Comparison of ENCODE assay signal across 19 mouse cellular contexts in the genomic region with DNA sequence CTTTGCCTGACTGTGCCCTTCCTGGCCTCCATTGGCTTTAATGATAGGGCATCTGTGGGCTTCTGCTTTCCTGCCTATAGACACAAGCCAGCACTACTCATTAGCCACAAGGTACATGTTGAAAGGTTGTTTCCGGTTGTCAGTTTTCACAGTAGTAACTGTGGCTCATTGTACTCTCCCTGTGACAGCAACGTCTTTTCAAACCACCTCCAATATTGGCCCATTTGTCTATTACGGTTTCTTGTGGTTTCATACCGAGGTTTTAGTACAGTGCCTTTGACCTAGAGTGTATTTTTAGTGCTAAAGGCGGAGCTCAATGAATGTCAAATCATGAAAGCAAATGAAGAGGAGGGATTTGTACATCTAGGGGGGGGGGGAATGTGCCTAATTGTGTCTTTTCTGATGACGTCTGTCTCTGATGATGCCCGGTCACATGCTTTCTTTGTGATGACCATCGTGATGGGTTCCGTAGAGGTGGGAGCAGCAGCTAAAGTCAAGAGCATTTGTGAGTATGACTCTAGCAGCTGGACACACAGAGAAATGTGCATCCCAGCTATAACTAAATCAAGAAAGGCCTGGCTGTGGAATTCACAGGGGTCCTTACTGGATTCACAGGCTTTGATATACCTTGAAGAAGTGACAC.
A peak's percentile ranks its signal among the peaks of the same experiment; 100 is the strongest.
DNase-seq lines count a peak whose midpoint lies in the region; ATAC-seq and TF ChIP-seq lines count a peak whose summit lies in the region.
"Had no signal": no experiment of that assay in that cellular context is flagged by ENCODE, and none has a peak within 500 bp of the region (broad histone marks: within the 10 kb centered on the region; RNA-seq: fewer than 3 reads in every experiment).

No protein-coding gene starts in this region.

- peaks cover 76% of the 10 kb centered on the region for H3K4me1 ChIP-seq in megakaryocyte, embryonic 14.5 days
- no peaks in the 10 kb centered on the region for H3K4me1 ChIP-seq in forebrain, postnatal 0 days (ENCODE audit: insufficient read depth)
- H3K4me1 ChIP-seq: forebrain, embryonic 15.5 days had no signal

- no peak for TF ChIP-seq CTCF in forebrain, postnatal 0 days (IDR thresholded peaks at IDR 0.05; ENCODE audit: low read depth)

- H3K27ac ChIP-seq in forebrain, postnatal 0 days (ENCODE audit: low read depth, low read length), result no peak overlapping the region
- H3K27ac ChIP-seq: forebrain, embryonic 15.5 days; heart, embryonic 15.5 days; limb, embryonic 12.5 days; liver, embryonic 14.5 days; midbrain, embryonic 12.5 days had no signal

- H3K4me3 ChIP-seq in megakaryocyte, embryonic 14.5 days (replicated peaks), result peak overlapping the region; percentile 25
- H3K4me3 ChIP-seq in forebrain, postnatal 0 days (ENCODE audit: low read depth, low read length), result no peak overlapping the region
- H3K4me3 ChIP-seq: erythroblast, embryonic 14.5 days; forebrain, embryonic 15.5 days; heart, embryonic 15.5 days; limb, embryonic 12.5 days; midbrain, embryonic 12.5 days; myocyte had no signal

- peak; percentile 55 to 60 for DNase-seq in spleen, postnatal 36 days (ENCODE audit: low spot score in 2 of 2)
- no peak for DNase-seq in spleen, postnatal 4 days (ENCODE audit: low spot score in 2 of 2)
- no peak for DNase-seq in heart, adult 9 months (ENCODE audit: low spot score in 2 of 2)
- DNase-seq in forebrain, postnatal 0 days, result no peak
- no peak for DNase-seq in layer of hippocampus, adult 18-20 months (ENCODE audit: low spot score in 2 of 2)
- DNase-seq: adrenal gland, postnatal 14 days; cerebellum, adult 2 months; right cerebral cortex, adult 18-20 months; spleen, adult 18-20 months; thymus, postnatal 36 days had no signal

- H3K9me3 ChIP-seq in megakaryocyte, embryonic 14.5 days, result no peaks in the 10 kb centered on the region
- no peaks in the 10 kb centered on the region for H3K9me3 ChIP-seq in forebrain, postnatal 0 days (ENCODE audit: low read length)
- H3K9me3 ChIP-seq: forebrain, embryonic 15.5 days; heart, embryonic 15.5 days; limb, embryonic 12.5 days; midbrain, embryonic 12.5 days had no signal

- peaks cover 75% of the 10 kb centered on the region for H3K36me3 ChIP-seq in megakaryocyte, embryonic 14.5 days (replicated peaks; ENCODE audit: low read length)
- H3K36me3 ChIP-seq in forebrain, postnatal 0 days (ENCODE audit: insufficient read depth), result no peaks in the 10 kb centered on the region
- H3K36me3 ChIP-seq: forebrain, embryonic 15.5 days; limb, embryonic 12.5 days; midbrain, embryonic 12.5 days had no signal

- H3K9ac ChIP-seq in forebrain, postnatal 0 days, result no peak overlapping the region
- H3K9ac ChIP-seq: forebrain, embryonic 15.5 days; heart, embryonic 15.5 days; limb, embryonic 12.5 days; liver, embryonic 14.5 days; midbrain, embryonic 12.5 days had no signal

- H3K27me3 ChIP-seq in megakaryocyte, embryonic 14.5 days (replicated peaks), result no peaks in the 10 kb centered on the region
- no peaks in the 10 kb centered on the region for H3K27me3 ChIP-seq in forebrain, postnatal 0 days (ENCODE audit: insufficient read depth, low read length)
- H3K27me3 ChIP-seq: forebrain, embryonic 15.5 days; heart, embryonic 15.5 days; limb, embryonic 12.5 days; midbrain, embryonic 12.5 days had no signal

- no peak overlapping the region for H3K4me2 ChIP-seq in forebrain, postnatal 0 days (ENCODE audit: low read depth)
- H3K4me2 ChIP-seq: forebrain, embryonic 15.5 days; heart, embryonic 15.5 days; limb, embryonic 12.5 days; midbrain, embryonic 12.5 days had no signal

- peak; percentile 83 for ATAC-seq in activated CD4-positive, CD25-positive, alpha-beta regulatory T cell, adult 4 months
- no peak for ATAC-seq in forebrain, postnatal 0 days
- ATAC-seq: forebrain, embryonic 15.5 days had no signal

- 87% methylated on average over 9 of the region's 9 CpGs for WGBS in forebrain, postnatal 0 days

Comparison
In these comparisons a context has a peak if more than half of its experiments do, and no peak if none do; other contexts are left out.
1. DNase-seq: peak in spleen, postnatal 36 days (2 of 2); none in spleen, postnatal 4 days (0 of 2), heart, adult 9 months (0 of 2), forebrain, postnatal 0 days (single experiment) and layer of hippocampus, adult 18-20 months (0 of 2).